Mouse (Mus musculus) G1E-ER4 (cell line): Measurements from ENCODE around the gene Npas1. TPM values are rescaled to one million over a fixed set of nuclear protein-coding genes. Genes with fewer than 3 reads are reported as not detected.

Source experiments
- GATA1 ChIP-seq: IDR thresholded peaks from one replicate; pipeline ENCODE4 v1.8.0; 2012; ENCODE audit warnings: low read length, inconsistent platforms
- polyA plus RNA-seq: library from polyadenylated mRNA; stranded (reverse); fragments of >175 nt; gene quantifications from 2 replicates; pipeline ENCODE4 v1.2.3, GENCODE M21; 2012

The Npas1 gene
- polyA plus RNA-seq, 1 experiment, result not detected

GRCm38 (mm10) chr7:16451656-16452055 lies 25.9 kb downstream of the Npas1 start:
- TF ChIP-seq GATA1, result no peak

GRCm38 (mm10) chr7:16441241-16441640 lies 36.3 kb downstream of the Npas1 start:
- TF ChIP-seq GATA1, result no peak

GRCm38 (mm10) chr7:16435088-16435487 lies 42.4 kb downstream of the Npas1 start:
- no peak for TF ChIP-seq GATA1

GRCm38 (mm10) chr7:16433352-16433971 lies 44.1 kb downstream of the Npas1 start:
- no peak for TF ChIP-seq GATA1

- no peak for TF ChIP-seq GATA1
Measured at GRCm38 (mm10) chr7:16426129-16426729, 51.3 kb downstream of the Npas1 start.

GRCm38 (mm10) chr7:16425721-16426120 lies 51.8 kb downstream of the Npas1 start:
- TF ChIP-seq GATA1, result no peak

GRCm38 (mm10) chr7:16423731-16424130 lies 53.8 kb downstream of the Npas1 start:
- TF ChIP-seq GATA1, result no peak

- TF ChIP-seq GATA1, result no peak
Measured at GRCm38 (mm10) chr7:16422222-16422856, 55.2 kb downstream of the Npas1 start.

GRCm38 (mm10) chr7:16420493-16421118 lies 56.9 kb downstream of the Npas1 start:
- TF ChIP-seq GATA1, result no peak

GRCm38 (mm10) chr7:16418713-16419112 lies 58.8 kb downstream of the Npas1 start:
- TF ChIP-seq GATA1, result no peak

- TF ChIP-seq GATA1, result no peak
Measured at GRCm38 (mm10) chr7:16417141-16417771, 60.3 kb downstream of the Npas1 start.

- no peak for TF ChIP-seq GATA1
Measured at GRCm38 (mm10) chr7:16415426-16415825, 62.1 kb downstream of the Npas1 start.

GRCm38 (mm10) chr7:16412930-16413329 lies 64.6 kb downstream of the Npas1 start:
- no peak for TF ChIP-seq GATA1

- no peak for TF ChIP-seq GATA1
Measured at GRCm38 (mm10) chr7:16412220-16412896, 65.2 kb downstream of the Npas1 start.

- no peak for TF ChIP-seq GATA1
Measured at GRCm38 (mm10) chr7:16411100-16411499, 66.4 kb downstream of the Npas1 start.
